Mouse (Mus musculus): Measurements from ENCODE around the gene Cux2.

The Cux2 gene

DNA sequence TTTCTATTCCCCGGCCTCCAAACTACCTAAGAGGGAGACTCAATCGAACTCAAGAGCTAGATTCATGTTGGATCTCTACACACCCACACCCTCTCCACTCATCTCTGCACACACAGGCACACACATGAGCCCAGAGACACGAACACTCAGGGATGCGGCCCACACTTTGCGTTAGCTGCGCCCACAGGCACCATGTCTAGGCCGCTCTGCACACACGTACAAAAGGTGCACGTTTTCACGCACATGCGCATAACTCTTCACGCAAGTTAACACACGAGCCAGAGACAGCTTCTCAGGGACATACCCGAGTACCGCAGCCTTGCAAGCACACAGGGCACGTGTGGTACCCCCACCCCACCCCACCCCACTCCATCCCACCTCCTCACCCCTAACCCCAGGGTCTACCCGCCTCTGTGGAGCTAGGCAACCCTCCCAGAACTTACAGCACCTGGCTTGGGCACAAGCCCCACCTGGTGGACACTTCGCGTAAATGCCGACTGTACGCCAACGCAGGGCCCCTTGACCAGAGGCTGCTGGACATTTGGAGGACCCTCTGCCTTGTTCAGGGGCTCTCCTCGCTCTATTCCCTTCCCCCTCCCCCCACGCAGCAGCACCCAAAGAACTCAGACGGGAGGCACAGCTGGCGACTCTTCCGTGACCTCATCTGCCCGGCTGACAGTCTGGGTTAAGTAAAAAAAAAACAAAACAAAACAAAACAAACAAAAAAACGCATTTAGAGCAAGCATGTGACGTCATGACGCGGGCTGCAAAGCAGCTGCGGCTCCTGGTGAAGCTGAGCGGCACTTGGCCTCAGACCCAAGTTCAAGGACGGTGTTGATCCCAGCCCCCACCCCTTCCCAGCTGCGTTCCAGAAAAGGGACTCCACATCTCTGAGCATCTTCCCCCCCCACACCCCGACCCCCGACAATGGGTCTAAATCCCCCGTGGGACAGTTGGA, 9.4 kb upstream of the Cux2 start:
- no peak for DNase-seq (ENCODE audit: low spot score)

DNA sequence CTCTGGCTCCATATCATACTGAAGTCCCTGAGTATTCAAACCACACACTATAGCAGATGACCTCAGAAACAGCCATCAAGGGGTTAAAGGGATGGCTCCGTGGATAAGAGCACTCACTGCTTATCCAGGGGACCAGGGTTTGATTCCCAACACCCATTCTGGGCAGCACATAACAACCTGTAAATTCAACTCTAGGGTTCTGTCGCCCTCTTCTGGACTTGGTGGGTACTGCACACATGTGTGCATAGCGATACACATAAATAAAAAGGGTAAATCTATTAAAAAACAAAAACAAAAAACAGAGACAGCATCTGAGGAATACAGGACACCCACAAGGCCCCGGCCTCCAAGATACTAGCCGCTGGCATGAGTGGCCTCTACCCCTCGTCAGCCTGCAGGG, 7.7 kb upstream of the Cux2 start:
- no peak for DNase-seq (ENCODE audit: low spot score)

DNA sequence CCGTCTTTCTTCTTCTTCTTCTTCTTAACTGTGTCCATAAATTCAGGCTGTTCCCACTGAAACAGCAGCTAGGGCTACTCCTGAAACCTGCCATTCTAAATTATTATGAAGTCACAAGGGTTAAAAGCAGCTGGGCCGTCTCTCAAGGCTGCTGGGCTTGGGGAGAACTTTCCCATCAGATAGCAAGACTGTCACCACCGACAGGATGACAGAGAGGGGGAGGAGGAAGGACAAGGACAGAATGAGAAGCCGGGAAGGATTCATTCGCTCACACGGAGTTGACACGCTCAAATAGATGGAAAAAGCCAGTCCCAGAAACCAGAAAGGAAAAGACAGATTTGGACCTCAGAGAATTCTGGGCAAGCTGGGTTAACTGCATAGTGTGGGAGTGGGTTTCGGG, 6.7 kb upstream of the Cux2 start:
- DNase-seq (ENCODE audit: low spot score), result no peak

DNA sequence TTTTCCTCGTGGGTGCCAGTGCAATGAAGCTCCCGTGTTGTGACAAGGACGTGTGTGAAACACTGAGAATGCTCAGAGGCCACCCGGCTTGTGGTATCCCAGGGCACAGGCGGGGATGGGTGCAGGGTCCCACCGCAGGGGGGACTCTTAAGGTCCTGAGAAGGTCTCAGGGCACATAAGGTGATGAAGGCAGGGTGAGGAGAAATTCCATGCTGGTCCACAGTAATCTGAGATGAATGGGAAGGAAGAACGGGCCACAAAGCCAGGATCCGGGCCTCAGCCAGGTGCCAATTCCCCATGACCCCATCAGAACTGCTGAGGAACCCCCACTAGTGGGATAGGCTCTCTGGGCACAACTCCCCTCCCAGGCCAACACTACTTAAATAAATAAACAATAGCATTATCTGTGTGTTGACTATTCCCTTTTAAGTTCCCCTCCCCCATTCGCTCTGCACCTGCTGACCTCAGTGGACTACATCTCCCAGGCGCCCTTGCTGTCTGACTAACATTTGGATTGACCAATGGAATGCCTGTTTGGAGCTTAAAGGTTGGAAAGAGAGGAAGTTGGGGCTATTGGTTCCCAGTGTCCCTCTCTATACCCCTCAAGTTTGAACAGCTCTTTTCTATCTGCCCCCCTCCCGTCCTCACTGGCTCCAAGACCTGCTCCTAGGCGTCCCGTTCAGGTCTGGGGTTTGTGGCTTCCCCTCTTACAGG, 4.4 kb upstream of the Cux2 start:
- DNase-seq (ENCODE audit: low spot score), result no peak

DNA sequence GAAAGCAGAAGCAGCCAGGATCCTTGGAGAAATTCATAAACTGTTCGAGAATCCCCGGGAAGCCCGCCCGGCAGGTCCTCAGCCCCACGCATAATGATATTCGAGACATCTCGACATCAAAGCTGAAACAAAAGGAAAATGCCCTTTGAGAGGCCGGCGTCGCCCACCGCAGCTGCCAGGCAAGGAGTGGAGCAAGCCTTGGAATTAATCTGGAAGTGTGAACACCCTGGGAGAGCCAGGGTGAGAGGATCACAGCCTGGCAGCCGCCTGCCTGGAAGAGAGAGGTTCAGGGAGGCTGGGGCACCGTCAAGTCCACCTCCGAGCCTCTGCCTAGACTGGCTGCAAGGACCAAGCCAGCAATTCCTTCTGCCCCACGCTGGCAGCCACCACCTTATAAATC, 3.7 kb upstream of the Cux2 start:
- DNase-seq (ENCODE audit: low spot score), result no peak

DNA sequence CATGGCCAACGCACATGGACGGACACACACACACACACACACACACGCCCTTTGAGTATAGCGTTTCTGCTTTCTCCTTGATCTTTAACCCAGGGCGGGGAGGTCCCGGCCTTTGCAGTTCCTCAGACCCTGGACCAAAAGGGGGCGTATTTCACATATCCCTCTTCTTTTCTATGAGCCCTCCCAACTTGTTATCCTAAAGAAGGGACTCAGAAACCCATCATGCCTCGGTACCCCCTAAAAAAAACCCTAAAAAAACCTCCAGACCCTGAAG, 867 bp upstream of the Cux2 start:
- no peak for DNase-seq (ENCODE audit: low spot score)

DNA sequence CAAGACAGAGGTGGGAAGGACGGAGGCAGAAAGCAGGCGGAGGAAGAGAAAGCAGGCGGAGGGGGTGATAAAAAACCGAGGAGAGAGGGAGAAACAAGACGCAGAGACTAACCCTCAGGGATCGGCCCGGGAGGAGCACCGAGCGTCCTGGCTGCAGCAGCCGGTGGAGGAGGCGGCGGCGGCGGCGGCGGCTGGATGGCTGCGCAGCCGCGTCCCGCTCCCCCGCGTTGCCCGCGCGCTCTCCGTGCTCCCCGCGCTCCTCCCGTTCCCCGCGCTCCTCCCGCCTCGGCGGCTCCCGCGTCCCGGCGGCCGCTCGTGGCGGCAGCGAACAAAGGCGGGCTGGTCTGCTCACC, 262 bp downstream of the Cux2 start:
- no peak for DNase-seq (ENCODE audit: low spot score)

DNA sequence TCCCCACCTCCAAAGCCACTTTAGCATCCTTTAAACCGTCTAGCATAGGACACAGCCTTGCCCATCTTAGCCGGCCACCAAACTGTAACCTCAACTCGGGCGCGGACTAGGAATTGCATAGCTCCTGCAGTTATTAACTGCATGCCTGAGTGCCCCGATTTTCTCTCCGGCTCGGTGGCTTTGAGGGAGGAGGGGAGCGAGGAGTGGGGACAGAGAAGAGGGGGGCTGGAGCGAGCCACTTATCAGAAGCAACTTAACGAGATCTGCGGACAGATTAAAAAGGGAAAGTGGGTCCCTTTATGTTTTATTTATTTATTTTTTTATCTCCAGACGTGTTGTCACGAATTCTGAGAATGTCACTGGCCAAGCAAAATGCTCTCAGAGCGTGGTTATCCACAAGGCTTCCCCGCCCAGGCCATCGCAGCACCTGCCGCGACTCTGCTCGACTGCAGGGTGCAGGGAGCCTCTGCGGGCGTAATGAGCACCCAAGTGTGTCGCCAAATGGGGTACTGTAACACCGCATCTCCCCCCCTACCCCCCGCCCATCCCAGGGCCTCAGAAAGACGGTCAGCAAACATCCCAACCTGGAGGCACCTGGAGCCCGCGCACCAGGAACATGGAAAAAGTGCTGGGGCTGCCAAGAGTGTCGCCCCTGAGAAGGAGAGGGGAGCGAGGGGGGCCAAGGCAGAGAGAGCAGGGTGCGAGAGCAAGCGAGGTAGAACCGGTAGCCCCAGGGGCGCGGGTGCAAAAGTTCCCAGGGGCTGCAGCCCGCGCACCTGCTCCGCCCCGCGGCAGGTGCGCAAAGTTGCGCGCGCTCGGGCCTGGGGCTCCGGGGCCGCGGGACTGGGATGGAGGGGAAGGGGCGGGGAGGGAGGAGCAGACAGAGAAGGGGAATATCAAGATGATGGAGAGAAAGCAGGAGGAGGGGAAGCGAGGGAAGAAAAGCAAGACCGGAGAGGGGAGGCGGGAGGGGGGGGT, 927 bp downstream of the Cux2 start:
- DNase-seq (ENCODE audit: low spot score), result no peak

DNA sequence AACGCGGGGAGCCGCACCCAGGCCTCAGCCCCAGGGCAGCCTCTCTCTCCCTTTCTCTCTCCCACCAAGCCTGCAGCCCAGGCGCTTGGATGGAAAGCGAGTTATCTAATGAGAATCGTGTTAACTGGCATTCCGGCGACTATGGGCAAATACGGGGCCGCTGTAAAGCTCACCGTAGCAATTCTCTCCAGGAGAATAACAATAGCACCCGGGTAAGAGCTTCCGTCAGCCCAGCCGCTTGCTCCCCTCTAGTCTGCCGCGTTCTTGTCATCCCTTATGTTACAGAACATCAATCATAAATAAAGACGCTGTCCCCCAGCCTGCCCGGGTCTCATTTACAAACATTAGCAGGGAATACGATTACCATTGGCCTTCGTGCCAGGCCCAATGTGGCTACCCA, 1.6 kb downstream of the Cux2 start:
- DNase-seq (ENCODE audit: low spot score), result no peak

DNA sequence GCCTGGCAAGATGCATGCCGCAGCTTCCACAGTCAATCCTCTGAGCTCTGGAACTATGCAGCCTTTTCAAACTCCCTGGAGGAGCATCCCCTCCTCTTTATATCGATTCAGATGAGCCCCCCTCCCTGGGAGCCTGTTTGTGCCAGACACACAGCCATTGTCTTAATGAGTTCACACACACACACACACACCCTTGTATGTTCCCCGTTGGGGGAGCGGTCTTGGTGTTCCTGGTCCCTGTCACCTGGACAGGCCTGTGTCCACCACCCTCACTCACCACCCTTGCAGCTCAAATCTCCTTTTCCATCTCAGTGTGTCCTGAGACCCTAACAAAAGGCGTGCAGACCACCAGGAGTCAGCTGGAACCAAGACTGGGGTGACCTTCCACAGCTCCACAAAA, 2.1 kb downstream of the Cux2 start:
- DNase-seq (ENCODE audit: low spot score), result no peak

DNA sequence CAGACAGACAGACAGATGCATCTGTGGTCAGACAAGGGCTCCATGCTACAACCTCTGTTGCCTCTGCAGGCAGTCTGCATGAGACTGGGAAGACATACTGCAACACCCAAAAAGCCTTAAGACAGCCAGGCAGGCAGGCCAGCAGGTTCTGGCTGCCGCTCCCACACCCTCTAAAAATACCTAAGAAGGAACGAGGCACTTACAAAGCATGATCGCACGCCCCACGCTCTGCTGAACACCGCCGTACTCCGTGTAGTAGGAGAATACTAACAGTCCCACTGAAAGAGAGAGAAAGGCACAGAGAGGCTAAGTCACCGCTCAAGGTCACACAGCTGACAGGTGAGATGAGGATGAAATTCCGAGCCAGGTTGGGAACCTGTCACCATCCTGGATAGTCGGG, 6.3 kb downstream of the Cux2 start:
- DNase-seq (ENCODE audit: low spot score), result no peak

DNA sequence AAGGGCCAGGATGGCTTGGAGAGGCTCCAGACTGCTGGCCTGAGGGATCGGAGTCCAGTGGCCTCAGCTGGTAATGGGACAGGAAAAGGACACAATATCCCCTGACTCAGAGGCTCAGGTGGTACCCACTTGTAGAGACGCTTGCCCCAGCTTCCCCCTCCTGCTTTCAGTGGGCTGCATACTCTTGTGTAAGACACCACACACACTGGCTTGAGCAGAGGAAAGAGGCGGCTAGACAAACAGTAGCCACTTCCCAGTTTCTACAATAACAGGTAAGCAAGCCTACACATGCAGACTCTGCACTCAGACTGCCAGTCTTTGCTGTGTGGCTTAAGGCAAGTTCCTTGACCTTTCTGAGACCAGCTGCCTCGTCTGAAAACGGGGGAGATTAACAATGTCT, 14.6 kb downstream of the Cux2 start:
- DNase-seq (ENCODE audit: low spot score), result no peak

DNA sequence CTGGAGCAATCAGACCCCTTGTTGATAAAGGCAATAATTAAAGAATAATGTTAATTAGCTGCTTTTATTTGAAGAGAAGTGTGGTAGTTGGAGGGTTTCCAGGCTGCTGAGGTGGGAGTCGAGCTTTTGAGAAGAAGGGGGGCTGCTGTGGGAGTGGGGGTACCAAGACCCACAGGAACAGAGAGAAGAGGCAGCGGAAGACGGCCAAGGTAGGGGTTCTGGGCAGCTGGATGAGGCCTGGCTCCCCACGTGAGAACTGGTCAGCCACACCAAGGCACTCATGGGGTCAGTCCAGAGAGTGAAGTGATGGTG, 16.8 kb downstream of the Cux2 start:
- no peak for DNase-seq (ENCODE audit: low spot score)

DNA sequence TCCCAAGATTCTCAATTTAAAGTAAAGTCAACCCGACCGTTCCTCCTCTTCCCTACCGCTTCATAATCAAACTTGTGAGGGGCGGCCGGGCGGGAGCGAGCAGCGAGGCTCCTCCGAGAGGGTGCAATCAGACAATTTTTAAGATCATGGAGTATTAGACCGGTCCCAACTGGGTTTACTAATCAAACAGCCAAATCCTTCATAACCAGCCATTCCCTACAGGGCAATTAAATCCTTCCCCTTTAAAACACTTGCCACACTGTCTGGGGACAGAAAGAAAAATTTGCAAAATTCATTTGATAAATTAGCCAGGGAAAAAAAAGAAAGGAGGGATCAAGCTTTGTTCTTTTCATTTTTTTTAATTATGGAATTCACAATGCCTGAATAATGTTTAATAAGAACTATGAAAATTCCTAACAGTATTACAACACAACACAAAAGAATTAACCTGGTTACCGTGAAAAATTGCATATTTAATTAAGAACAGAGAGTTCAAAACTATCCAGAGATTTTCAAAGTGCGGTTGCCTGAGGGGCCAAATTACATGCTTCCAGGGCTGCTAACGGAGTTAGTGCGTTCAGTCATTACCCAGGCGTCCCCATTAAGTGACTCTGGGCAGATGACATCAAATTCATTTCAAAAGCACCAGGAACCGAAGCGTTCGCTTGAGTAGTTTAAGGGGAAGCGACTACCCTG, 17.3 kb downstream of the Cux2 start:
- no peak for DNase-seq (ENCODE audit: low spot score)

DNA sequence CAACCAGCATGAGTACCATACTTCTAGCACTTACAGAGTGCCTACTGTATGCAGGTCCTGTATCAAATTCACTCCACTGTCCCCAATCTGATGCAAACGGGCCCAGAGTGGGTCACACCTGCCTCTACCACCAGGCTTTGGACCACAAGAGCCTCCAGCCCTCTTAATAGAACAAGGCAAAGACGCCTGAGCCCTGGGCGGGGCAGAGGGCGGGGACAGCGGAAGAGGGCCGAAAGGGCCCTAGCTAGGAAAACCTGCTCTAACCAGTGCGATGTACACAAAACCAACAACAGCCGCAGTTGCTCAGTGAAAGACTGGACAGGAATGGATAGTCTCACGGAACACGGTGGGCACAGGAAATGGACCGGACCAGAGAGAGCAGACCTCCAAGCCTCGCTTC, 18.8 kb downstream of the Cux2 start:
- DNase-seq (ENCODE audit: low spot score), result no peak

DNA sequence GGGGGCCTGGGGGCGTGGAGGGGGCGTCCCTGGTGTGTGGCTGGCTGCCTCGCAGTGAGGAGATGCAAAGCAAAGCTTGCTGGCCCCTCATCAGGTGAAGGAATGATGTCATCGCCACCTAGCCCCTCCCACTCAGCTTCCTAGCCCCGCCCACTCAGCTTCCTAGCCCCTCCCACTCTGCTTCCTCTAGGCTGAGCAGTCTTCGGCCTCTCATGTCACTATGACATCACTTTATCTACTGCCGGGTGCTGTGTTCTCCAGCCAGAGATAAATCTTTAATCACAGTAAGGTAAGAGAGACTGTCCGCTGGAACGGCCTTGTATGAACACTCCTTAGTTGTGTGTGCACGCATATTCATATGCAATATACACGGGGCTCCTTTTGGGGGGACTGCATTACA, 19.3 kb downstream of the Cux2 start:
- DNase-seq (ENCODE audit: low spot score), result no peak

DNA sequence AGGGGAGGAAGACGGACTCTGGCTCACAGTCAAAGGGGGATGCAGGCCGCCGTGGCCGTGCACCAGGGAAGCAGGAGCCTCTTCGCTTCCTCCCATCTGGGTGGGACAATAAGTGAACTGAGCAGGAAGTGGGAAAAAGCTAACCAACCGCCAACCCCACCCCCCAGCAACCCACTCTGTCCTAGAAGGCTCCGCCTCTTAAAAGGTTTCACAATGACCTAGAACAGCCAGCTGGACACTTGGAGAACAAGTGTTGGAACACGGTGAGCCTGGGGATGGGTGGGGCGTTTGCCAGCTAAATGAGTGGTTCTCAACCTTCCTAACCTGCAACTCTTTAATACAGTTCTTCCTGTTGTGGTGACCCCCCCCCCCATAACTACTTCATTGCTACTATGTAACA, 23.1 kb downstream of the Cux2 start:
- no peak for DNase-seq (ENCODE audit: low spot score)

DNA sequence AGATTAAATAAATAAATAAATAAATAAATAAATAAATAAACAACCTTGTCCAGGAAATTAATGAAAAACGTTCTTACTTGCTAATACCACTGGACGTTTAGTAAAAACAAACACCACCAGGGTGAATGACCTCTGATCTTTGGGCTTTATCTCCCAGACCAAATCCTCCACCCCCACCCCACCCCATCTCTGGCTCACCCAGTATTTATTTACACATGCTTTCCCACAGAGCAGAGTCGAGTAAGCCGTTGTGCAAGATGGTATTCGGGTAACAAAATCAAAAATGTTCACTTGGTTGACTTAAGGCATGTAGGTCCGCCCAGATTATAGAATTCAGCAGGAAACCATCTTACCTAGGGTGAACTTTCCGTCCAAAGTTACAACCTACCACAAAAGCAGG, 23.6 kb downstream of the Cux2 start:
- DNase-seq (ENCODE audit: low spot score), result no peak

DNA sequence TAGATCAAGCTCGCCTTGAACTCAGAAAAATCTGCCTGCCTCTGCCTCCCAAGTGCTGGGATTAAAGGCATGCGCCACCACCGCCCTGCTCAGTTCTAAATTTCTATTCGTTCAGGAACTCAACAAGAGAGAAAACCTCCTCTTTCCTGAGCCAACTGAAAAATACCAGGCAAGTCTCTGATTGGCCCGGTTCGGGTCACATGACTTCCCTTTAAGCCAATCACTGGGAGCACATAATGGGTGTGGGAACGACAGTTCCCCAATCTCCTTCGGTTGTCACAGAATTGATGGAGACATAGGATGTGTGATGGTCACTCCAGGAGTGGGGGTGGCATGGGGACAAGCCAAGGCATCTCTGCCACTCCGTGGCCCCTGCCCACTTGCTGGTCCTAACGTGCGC, 24.8 kb downstream of the Cux2 start:
- DNase-seq (ENCODE audit: low spot score), result no peak

DNA sequence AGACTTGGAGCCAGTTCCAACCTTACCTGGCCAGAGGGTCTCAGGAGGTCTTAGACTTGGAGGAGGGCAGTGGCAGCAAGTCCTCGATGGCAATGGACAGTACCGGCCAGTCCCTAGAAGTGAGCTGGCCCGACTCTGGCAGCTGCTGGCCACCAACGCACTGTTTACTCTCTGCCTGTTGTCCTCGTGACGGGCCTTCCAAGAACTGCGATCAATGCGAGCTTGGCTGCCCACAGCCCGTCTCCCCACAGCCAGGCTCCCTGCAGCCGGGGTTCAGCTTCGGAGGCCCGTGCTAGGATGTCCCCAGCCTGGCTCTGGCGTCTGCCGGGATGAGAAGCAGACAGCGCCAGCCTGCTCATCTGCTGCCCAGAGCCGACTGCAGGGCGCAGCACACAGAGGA, 30.6 kb downstream of the Cux2 start:
- DNase-seq (ENCODE audit: low spot score), result no peak

DNA sequence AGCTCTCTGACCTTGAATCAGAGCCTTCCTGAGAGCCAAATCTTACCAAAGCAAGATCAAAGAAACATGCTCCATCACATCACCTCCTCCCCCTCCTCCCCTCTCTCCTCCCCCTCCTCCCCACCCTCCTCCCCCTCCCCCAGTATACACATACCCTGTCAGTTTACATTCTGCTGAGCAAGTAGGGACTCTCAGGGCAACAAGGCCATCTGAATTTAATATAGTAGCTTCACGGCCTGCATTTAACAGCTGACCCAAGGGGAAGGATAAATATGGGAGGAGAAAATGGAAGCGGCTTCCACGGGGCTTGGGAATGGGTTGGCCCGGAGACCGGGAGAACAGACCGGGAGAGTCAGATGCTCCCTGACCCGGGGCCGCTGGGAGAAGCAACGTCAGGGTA, 32.1 kb downstream of the Cux2 start:
- DNase-seq (ENCODE audit: low spot score), result no peak

DNA sequence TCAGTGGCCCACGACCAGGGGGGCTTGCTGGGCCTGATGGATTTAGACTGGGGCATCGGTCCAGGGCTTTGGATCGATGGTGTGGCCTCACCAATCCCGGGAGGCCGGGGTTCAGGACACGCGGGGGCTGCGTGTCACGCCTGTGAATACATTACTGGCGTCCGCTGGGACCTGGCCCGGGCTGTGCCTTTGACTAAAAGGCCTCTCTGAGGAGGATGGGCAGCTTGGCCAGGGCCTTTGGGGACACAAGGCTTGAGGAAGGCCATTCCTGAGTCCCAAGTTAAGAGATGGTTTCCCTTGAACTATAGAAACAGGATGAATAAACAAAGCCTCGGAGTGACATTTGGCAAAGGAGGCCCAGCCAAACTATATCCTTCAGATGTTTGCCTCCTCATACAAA, 32.6 kb downstream of the Cux2 start:
- DNase-seq (ENCODE audit: low spot score), result no peak
